Mouse (Mus musculus) CD4-positive, CD25-positive, alpha-beta regulatory T cell (primary cell): ENCODE results near the gene Mras. TPM values are rescaled to one million over a fixed set of nuclear protein-coding genes. Genes with fewer than 3 reads are reported as not detected.

Source experiments
- polyA plus RNA-seq: library from polyadenylated mRNA; unstranded; fragments of 100-300 nt; shearing (Covaris generic); gene quantifications from one replicate; pipeline ENCODE4 v1.2.1, GENCODE M21; 2017

Gene Mras
- polyA plus RNA-seq, result 0.05 TPM

DNA sequence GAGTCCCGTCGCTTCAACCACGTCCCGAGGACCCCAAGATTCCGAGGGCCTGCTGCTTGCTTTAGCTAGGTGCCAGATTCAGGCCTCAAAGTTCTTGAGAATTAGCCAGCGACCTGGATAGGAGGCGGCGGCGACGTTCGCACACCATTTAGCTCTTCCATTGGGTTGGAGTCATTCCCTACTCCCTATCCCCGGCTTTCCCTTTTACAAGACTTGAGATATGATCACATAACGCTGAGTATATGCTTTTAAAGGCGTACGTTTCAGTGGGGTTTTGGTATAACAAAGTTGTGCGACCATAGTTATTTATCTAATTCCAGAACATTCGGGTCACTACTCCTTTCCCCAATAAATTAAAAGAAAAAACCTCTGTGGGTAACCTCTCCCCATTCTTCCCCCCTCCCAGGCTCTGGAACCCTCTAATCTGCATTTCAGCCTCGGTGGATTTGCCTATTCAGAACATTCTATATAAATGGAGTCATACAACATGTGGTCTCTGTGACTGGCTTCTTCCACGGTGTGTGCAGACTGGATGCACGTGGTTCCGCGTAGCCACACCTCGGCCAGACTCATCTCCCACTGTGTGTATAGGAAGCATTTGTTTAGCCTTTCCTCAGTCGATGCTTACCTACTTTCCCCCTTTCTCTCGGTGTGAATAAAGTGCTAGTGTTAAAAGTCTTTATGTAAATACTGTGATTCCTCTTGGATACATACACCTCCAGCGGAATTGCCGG, at the start of gene Mras:
TSS of gene Mras (minus strand) at position 351 of the 734 bp plus-strand sequence.

GRCm38 (mm10) chr9:99451161-99451560, 14.0 kb upstream of the Mras start, which contains the start of gene Nme9:
TSS of gene Nme9 (plus strand) at chr9:99451475.

DNA sequence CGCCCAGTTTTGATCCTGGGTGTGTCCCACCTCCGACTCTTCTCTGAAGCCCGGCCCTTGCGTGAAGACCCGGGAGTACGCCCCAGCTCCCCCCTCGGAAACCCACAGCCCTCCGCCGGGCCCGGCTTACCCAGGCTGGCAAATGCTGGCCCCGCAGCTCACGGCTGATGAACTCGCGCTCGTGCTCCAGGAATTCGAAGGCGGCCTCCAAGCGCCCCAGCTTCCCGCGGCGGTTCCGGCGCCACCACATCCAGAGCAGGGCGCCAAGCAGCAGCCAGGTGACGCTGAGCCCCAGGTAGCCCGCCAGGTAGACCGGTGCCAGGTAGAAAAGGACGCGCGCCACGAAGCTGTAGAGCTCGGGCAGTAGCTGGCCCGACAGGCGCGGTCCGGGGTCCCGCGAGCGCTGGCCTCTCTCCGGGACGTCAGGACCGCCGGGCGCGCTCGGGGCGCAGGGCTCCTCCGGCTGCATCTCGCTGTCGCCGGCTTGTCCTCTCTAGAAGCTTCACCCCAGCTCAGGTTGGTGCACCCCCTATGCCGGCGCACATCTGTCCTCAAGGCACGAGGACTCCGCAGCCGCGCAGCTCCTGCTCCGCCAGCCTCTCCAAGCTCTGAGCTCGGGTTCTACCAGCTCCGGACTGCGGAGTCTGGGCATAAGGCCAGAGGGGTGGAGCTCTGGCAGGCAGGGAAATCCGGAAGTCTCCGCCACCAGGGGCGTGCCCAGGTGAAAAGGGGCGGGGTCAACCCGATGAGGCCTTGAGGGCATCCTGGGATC, 79.1 kb downstream of the Mras start, which contains the start of gene Esyt3:
TSS of gene Esyt3 (minus strand) at position 637 of the 772 bp plus-strand sequence.

Other genes with a start within 250 kb of the Mras start
- gene Faiml, start 200.1 kb downstream of the Mras start, polyA plus RNA-seq, result not detected
- gene Cep70, start 194.0 kb downstream of the Mras start, polyA plus RNA-seq, result 14.5 TPM
- gene Esyt3, start 78.8 kb downstream of the Mras start, polyA plus RNA-seq, result not detected
- not detected for gene Nme9, start 14.1 kb upstream of the Mras start, polyA plus RNA-seq
- gene Armc8, start 131.5 kb upstream of the Mras start, polyA plus RNA-seq, result 34.2 TPM
- gene Dbr1, start 138.4 kb upstream of the Mras start, polyA plus RNA-seq, result 34.2 TPM
- gene A4gnt, start 175.1 kb upstream of the Mras start, polyA plus RNA-seq, result not detected
- gene Dzip1l, start 192.1 kb upstream of the Mras start, polyA plus RNA-seq, result not detected